Mouse (Mus musculus) kidney, embryonic 16.5 days (tissue): Measurements from ENCODE around the gene Tcp11l2. TPM values are rescaled to one million over a fixed set of nuclear protein-coding genes. Genes with fewer than 3 reads are reported as not detected.

Experiments used
- ATAC-seq: fragments of 200-750 bp; cut with Nextera tagmentation; 2 replicates; pipeline ENCODE4 v1.8.0; 2017; ENCODE audit warnings: moderate TSS enrichment; ENCODE audit not compliant: low FRiP score, low TSS enrichment
- H3K27ac ChIP-seq: fragments of 300-500 bp; sonication (generic); 2 replicates; pipeline ENCODE4 v1.5.1; 2014; ENCODE audit warnings: low read length
- H3K27me3 ChIP-seq: fragments of 300-500 bp; sonication (generic); 2 replicates; pipeline ENCODE4 v1.6.1; 2014; ENCODE audit warnings: low read length, control low read depth, mixed read lengths; ENCODE audit not compliant: insufficient read depth
- H3K36me3 ChIP-seq: fragments of 300-500 bp; sonication (generic); 2 replicates; pipeline ENCODE4 v1.6.1; 2014; ENCODE audit warnings: low read length, control low read depth, mixed read lengths; ENCODE audit not compliant: insufficient read depth
- H3K4me1 ChIP-seq: fragments of 300-500 bp; sonication (generic); 2 replicates; pipeline ENCODE4 v1.6.1; 2014; ENCODE audit warnings: low read length, control low read depth, mixed read lengths; ENCODE audit not compliant: insufficient read depth
- H3K4me2 ChIP-seq: fragments of 300-500 bp; sonication (generic); replicated peaks from 2 replicates; pipeline ENCODE4 v1.6.1; 2014; ENCODE audit warnings: low read depth, low read length
- H3K4me3 ChIP-seq: fragments of 300-500 bp; sonication (generic); 2 replicates; pipeline ENCODE4 v1.5.1; 2014; ENCODE audit warnings: mild to moderate bottlenecking, low read length
- H3K9ac ChIP-seq: fragments of 300-500 bp; sonication (generic); replicated peaks from 2 replicates; pipeline ENCODE4 v1.6.1; 2014; ENCODE audit warnings: low read length
- H3K9me3 ChIP-seq: fragments of 300-500 bp; sonication (generic); 2 replicates; pipeline ENCODE4 v1.6.1; 2016; ENCODE audit warnings: low read length, control low read depth
- WGBS: fragments of 180-500 bp; shearing (Covaris S2); extraction: QIAGEN DNeasy Blood & Tissue Kit; methylation state at CpG from one replicate; pipeline ENCODE4 v1.1.7; 2014; 5-methylcytosine and 5-hydroxymethylcytosine counted together
- polyA plus RNA-seq: library from polyadenylated mRNA; unstranded; fragments of >200 nt; fragmentation: Nextera tagmentation; extraction: Ambion mirVana; gene quantifications from 2 replicates; pipeline ENCODE4 v1.2.1, GENCODE M21; 2015

Gene Tcp11l2
- polyA plus RNA-seq, 1 experiment from 2014 or later = 21.2 TPM

GRCm38 (mm10) chr10:84592745-84593144 is 16.3 kb downstream of the Tcp11l2 start:
- H3K27ac ChIP-seq = no peak overlapping the region
- no peak overlapping the region for H3K9ac ChIP-seq
- ATAC-seq = no peak
- H3K4me1 ChIP-seq = peaks cover 12% of the 10 kb centered on the region; the same call in 1 of the 2 replicates
- no peak overlapping the region for H3K4me3 ChIP-seq
- H3K36me3 ChIP-seq = no peaks in the 10 kb centered on the region
- no peaks in the 10 kb centered on the region for H3K27me3 ChIP-seq
- H3K9me3 ChIP-seq = no peaks in the 10 kb centered on the region
- 68% methylated on average over 3 of the region's 3 CpGs for WGBS
- no peak overlapping the region for H3K4me2 ChIP-seq

- WGBS = 28% methylated on average over 3 of the region's 3 CpGs
- Histone ChIP-seq H3K36me3 (no peaks in the 10 kb centered on the region), H3K4me2 (no peak overlapping the region), H3K4me1 (peaks cover 12% of the 10 kb centered on the region; the same call in 1 of the 2 replicates), H3K27me3 (no peaks in the 10 kb centered on the region), H3K9ac (no peak overlapping the region), H3K4me3 (no peak overlapping the region), H3K9me3 (no peaks in the 10 kb centered on the region), H3K27ac (peak overlapping the region; percentile 46; the same call in 1 of the 2 replicates)
- ATAC-seq = no peak
Measured at GRCm38 (mm10) chr10:84597127-84597785, 20.8 kb downstream of the Tcp11l2 start.

GRCm38 (mm10) chr10:84598172-84598571 is 21.7 kb downstream of the Tcp11l2 start:
- Histone ChIP-seq H3K27ac (no peak overlapping the region), H3K4me3 (no peak overlapping the region), H3K27me3 (no peaks in the 10 kb centered on the region), H3K9me3 (no peaks in the 10 kb centered on the region), H3K9ac (no peak overlapping the region), H3K4me1 (peaks cover 12% of the 10 kb centered on the region; the same call in 1 of the 2 replicates), H3K36me3 (no peaks in the 10 kb centered on the region), H3K4me2 (no peak overlapping the region)
- WGBS = 13% methylated on average over 1 of the region's 1 CpGs
- ATAC-seq = no peak

GRCm38 (mm10) chr10:84600136-84600535 is 23.7 kb downstream of the Tcp11l2 start:
- Histone ChIP-seq H3K9me3 (no peaks in the 10 kb centered on the region), H3K4me3 (no peak overlapping the region), H3K4me2 (no peak overlapping the region), H3K9ac (no peak overlapping the region), H3K27ac (no peak overlapping the region), H3K4me1 (peaks cover 12% of the 10 kb centered on the region; the same call in 1 of the 2 replicates), H3K36me3 (no peaks in the 10 kb centered on the region), H3K27me3 (no peaks in the 10 kb centered on the region)
- 80% methylated on average over 6 of the region's 6 CpGs for WGBS
- ATAC-seq = no peak

- no peaks in the 10 kb centered on the region for H3K27me3 ChIP-seq
- no peaks in the 10 kb centered on the region for H3K9me3 ChIP-seq
- no peak overlapping the region for H3K27ac ChIP-seq
- ATAC-seq = no peak
- no peak overlapping the region for H3K9ac ChIP-seq
- 77% methylated on average over 1 of the region's 1 CpGs for WGBS
- no peaks in the 10 kb centered on the region for H3K4me1 ChIP-seq
- no peak overlapping the region for H3K4me3 ChIP-seq
- no peaks in the 10 kb centered on the region for H3K36me3 ChIP-seq
- no peak overlapping the region for H3K4me2 ChIP-seq
Measured at GRCm38 (mm10) chr10:84604335-84604734, 27.9 kb downstream of the Tcp11l2 start.

- no peaks in the 10 kb centered on the region for H3K36me3 ChIP-seq
- H3K4me1 ChIP-seq = no peaks in the 10 kb centered on the region
- no peak overlapping the region for H3K4me3 ChIP-seq
- H3K4me2 ChIP-seq = no peak overlapping the region
- no peak for ATAC-seq
- WGBS = 76% methylated on average over 3 of the region's 3 CpGs
- no peak overlapping the region for H3K27ac ChIP-seq
- H3K9me3 ChIP-seq = no peaks in the 10 kb centered on the region
- H3K27me3 ChIP-seq = no peaks in the 10 kb centered on the region
- H3K9ac ChIP-seq = no peak overlapping the region
Measured at GRCm38 (mm10) chr10:84608361-84608760, 31.9 kb downstream of the Tcp11l2 start.

GRCm38 (mm10) chr10:84610324-84610723 is 33.9 kb downstream of the Tcp11l2 start:
- Histone ChIP-seq H3K9me3 (no peaks in the 10 kb centered on the region), H3K4me3 (no peak overlapping the region), H3K27ac (no peak overlapping the region), H3K27me3 (no peaks in the 10 kb centered on the region), H3K36me3 (no peaks in the 10 kb centered on the region), H3K9ac (no peak overlapping the region), H3K4me1 (no peaks in the 10 kb centered on the region), H3K4me2 (no peak overlapping the region)
- 21% methylated on average over 4 of the region's 4 CpGs for WGBS
- ATAC-seq = no peak

GRCm38 (mm10) chr10:84610783-84611182 is 34.4 kb downstream of the Tcp11l2 start:
- no peak overlapping the region for H3K27ac ChIP-seq
- no peak for ATAC-seq
- WGBS = 58% methylated on average over 3 of the region's 3 CpGs

GRCm38 (mm10) chr10:84611664-84612063 is 35.2 kb downstream of the Tcp11l2 start:
- H3K27me3 ChIP-seq = no peaks in the 10 kb centered on the region
- H3K36me3 ChIP-seq = no peaks in the 10 kb centered on the region
- no peak for ATAC-seq
- H3K4me3 ChIP-seq = no peak overlapping the region
- no peaks in the 10 kb centered on the region for H3K9me3 ChIP-seq
- H3K27ac ChIP-seq = no peak overlapping the region
- H3K4me2 ChIP-seq = no peak overlapping the region
- H3K9ac ChIP-seq = no peak overlapping the region
- H3K4me1 ChIP-seq = no peaks in the 10 kb centered on the region
- WGBS = 59% methylated on average over 3 of the region's 3 CpGs

More at GRCm38 (mm10) chr10:84610783-84611182, 34.4 kb downstream of the Tcp11l2 start:
- no peaks in the 10 kb centered on the region for H3K36me3 ChIP-seq
- no peak overlapping the region for H3K4me2 ChIP-seq
- no peaks in the 10 kb centered on the region for H3K27me3 ChIP-seq
- H3K4me3 ChIP-seq = no peak overlapping the region
- H3K4me1 ChIP-seq = no peaks in the 10 kb centered on the region
- no peaks in the 10 kb centered on the region for H3K9me3 ChIP-seq
- H3K9ac ChIP-seq = no peak overlapping the region

- Histone ChIP-seq H3K9ac (no peak overlapping the region), H3K36me3 (no peaks in the 10 kb centered on the region), H3K27me3 (no peaks in the 10 kb centered on the region), H3K27ac (no peak overlapping the region), H3K4me1 (no peaks in the 10 kb centered on the region), H3K9me3 (no peaks in the 10 kb centered on the region), H3K4me3 (no peak overlapping the region), H3K4me2 (no peak overlapping the region)
- WGBS = 75% methylated on average over 2 of the region's 2 CpGs
- ATAC-seq = no peak
Measured at GRCm38 (mm10) chr10:84612281-84612680, 35.9 kb downstream of the Tcp11l2 start.
